Mouse (Mus musculus) thymus, adult 18-20 months (tissue): ENCODE results near the gene Dgcr8.
"Not testable (repeated sequence)": the region's sequence is repeated elsewhere in the genome, so short reads cannot be mapped to it uniquely, and the experiment has no call there.

Experiments used
- DNase-seq, 2 experiments: peaks; one replicate each; pipeline ENCODE4 v3.0.0; 2022; ENCODE audit warnings: mixed read lengths in 2 of 2

The Dgcr8 gene

GRCm38 (mm10) chr16:18289067-18289588 is at the start of gene Dgcr8:
Gene Dgcr8, minus strand, starts transcription at chr16:18289246.
- DNase-seq = peak; percentile 97 to 98

- no peak for DNase-seq
Measured at GRCm38 (mm10) chr16:18337261-18337660, 48.2 kb upstream of the Dgcr8 start.

- DNase-seq = no peak
Measured at GRCm38 (mm10) chr16:18335981-18336380, 46.9 kb upstream of the Dgcr8 start.

- no peak for DNase-seq
Measured at GRCm38 (mm10) chr16:18333976-18334375, 44.9 kb upstream of the Dgcr8 start.

GRCm38 (mm10) chr16:18328524-18328923 is 39.5 kb upstream of the Dgcr8 start:
- no peak for DNase-seq

- DNase-seq = no peak
Measured at GRCm38 (mm10) chr16:18327936-18328335, 38.9 kb upstream of the Dgcr8 start.

GRCm38 (mm10) chr16:18325741-18326140 is 36.7 kb upstream of the Dgcr8 start:
- DNase-seq = peak in 1 of 2 experiments; percentile 38

- no peak for DNase-seq
Measured at GRCm38 (mm10) chr16:18324031-18324430, 35.0 kb upstream of the Dgcr8 start.

GRCm38 (mm10) chr16:18323460-18323859 is 34.4 kb upstream of the Dgcr8 start:
- no peak for DNase-seq

GRCm38 (mm10) chr16:18321443-18321842 is 32.4 kb upstream of the Dgcr8 start:
- DNase-seq = no peak

- no peak for DNase-seq
Measured at GRCm38 (mm10) chr16:18318992-18319391, 29.9 kb upstream of the Dgcr8 start.

GRCm38 (mm10) chr16:18308159-18308558 is 19.1 kb upstream of the Dgcr8 start:
- no peak for DNase-seq

- not testable (repeated sequence) for DNase-seq
Measured at GRCm38 (mm10) chr16:18289614-18290013, 568 bp upstream of the Dgcr8 start.

GRCm38 (mm10) chr16:18288581-18289061 is 425 bp downstream of the Dgcr8 start:
- no peak for DNase-seq

- DNase-seq = no peak
Measured at GRCm38 (mm10) chr16:18288166-18288565, 880 bp downstream of the Dgcr8 start.

GRCm38 (mm10) chr16:18275166-18275565 is 13.9 kb downstream of the Dgcr8 start:
- no peak for DNase-seq

- no peak for DNase-seq
Measured at GRCm38 (mm10) chr16:18268182-18268581, 20.9 kb downstream of the Dgcr8 start.

- DNase-seq = no peak
Measured at GRCm38 (mm10) chr16:18265024-18265423, 24.0 kb downstream of the Dgcr8 start.

- DNase-seq = no peak
Measured at GRCm38 (mm10) chr16:18258221-18258620, 30.8 kb downstream of the Dgcr8 start, which contains the start of gene Gm49776. Gene Gm49776, minus strand, starts transcription at chr16:18258321.

- no peak for DNase-seq
Measured at GRCm38 (mm10) chr16:18253866-18254265, 35.2 kb downstream of the Dgcr8 start.

- DNase-seq = no peak
Measured at GRCm38 (mm10) chr16:18252736-18253135, 36.3 kb downstream of the Dgcr8 start.

GRCm38 (mm10) chr16:18250828-18251790 is 37.9 kb downstream of the Dgcr8 start:
- no peak for DNase-seq

GRCm38 (mm10) chr16:18250231-18250630 is 38.8 kb downstream of the Dgcr8 start:
- DNase-seq = no peak
